Mouse (Mus musculus): ENCODE results near the gene Tnp2. TPM values are rescaled to one million over a fixed set of nuclear protein-coding genes. Genes with fewer than 3 reads are reported as not detected.
A peak's percentile ranks its signal among the peaks of the same experiment; 100 is the strongest.

The Tnp2 gene
- total RNA-seq, 1 experiment = not detected

DNA sequence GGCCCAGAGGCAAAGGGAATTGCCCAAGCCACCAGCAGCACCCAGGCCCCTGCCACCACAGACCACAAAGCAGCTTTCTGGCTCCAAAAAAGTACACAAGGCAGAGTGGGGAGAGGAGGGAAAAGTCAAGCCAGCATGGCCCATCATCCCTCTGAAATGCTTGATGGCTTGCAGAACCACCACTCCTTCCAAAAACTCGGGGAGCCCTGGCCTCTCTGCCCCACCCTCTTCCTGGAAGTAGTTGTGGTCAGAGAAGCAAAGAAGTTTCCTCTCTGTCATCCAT lies 5.4 kb downstream of the Tnp2 start:
- H3K9ac ChIP-seq (ENCODE audit: insufficient read depth, low read depth, low read length, poor library complexity, severe bottlenecking) = no peak overlapping the region

DNA sequence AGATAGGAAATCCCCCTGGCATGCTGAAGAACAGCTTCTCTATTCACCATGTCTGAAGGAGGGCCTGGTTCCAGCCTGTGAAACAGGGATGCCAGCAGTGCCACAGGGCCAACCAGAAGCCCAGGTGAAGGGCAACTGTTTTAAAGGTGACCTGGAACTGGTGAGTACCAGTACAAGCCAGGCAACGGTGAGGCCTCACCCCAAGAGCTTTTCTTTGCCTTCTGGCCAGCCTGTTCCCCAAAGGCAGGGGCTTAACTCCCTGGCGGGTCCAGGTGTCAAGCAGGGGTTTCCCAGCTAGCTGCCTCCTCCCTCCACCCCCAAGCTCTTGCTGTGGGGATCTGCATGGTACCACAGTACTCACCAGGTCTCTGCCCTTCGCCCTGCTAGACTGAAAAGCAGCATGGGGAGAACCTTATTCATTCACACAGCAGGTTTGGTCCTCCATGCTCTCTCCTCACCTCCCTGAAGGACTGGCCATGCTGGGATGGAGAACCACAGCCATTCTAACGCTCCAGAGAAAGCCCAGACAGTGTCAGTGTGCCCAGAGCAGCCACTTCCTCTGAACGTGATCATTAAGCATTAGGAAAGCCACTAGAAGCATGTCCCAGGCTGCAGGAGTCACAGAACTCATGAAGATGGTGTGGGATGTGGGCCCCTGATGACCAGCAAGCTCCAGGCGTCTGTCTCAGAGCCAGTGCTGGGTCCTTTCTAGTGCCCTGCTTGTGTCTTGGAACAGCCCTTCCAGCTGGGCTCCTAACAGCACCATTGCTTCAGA lies 5.9 kb downstream of the Tnp2 start:
- TF ChIP-seq CHD2 (IDR thresholded peaks at IDR 0.05; ENCODE audit: low read depth, low read length) (no peak), ZNF384 (IDR thresholded peaks at IDR 0.05; ENCODE audit: low read depth, low read length) (no peak), ZC3H11A (IDR thresholded peaks at IDR 0.05; ENCODE audit: borderline replicate concordance, low read depth, low read length) (no peak), MAFK (IDR thresholded peaks at IDR 0.05; ENCODE audit: insufficient read depth, low read depth, low read length) (no peak), HCFC1 (IDR thresholded peaks at IDR 0.05; ENCODE audit: borderline replicate concordance, insufficient read depth, low read length) (no peak)
- in situ Hi-C loops (cut with MboI; ENCODE audit: low sequenced_read_pairs in 2 of 2, unreplicated experiment in 2 of 2) = loop anchor here in 1 of 2 experiments (10.0 kb wide), 1 partner anchor 368 kb away; the partner anchor contains the start of gene Nubp1
- H3K9me3 ChIP-seq (ENCODE audit: control insufficient read depth, insufficient read depth, low read depth, low read length) = no peaks in the 10 kb centered on the region
- H3K36me3 ChIP-seq (ENCODE audit: control insufficient read depth, insufficient read depth, low read length, poor library complexity, severe bottlenecking) = no peaks in the 10 kb centered on the region
- no peak overlapping the region for H3K9ac ChIP-seq (ENCODE audit: insufficient read depth, low read depth, low read length, poor library complexity, severe bottlenecking)
- no peak overlapping the region for H3K27ac ChIP-seq (ENCODE audit: insufficient read depth, low read depth, low read length, poor library complexity, severe bottlenecking)
- peaks cover 7 to 12% of the 10 kb centered on the region in 2 experiments; a peak in 2 of 4 replicates for H3K4me1 ChIP-seq (ENCODE audit: control insufficient read depth in 2 of 2, insufficient read depth in 2 of 2, low read length in 2 of 2, poor library complexity in 1 of 2)
- no peak for DNase-seq (ENCODE audit: low read depth, low spot score)
- no peak overlapping the region for H3K4me3 ChIP-seq (ENCODE audit: insufficient read depth in 1 of 2, low read depth in 1 of 2, low read length in 2 of 2, poor library complexity in 1 of 2, severe bottlenecking in 1 of 2)

More for the DNA sequence above, 5.4 kb downstream of the Tnp2 start:
- no peak for DNase-seq (ENCODE audit: low read depth, low spot score)
- H3K36me3 ChIP-seq (ENCODE audit: control insufficient read depth, insufficient read depth, low read length, poor library complexity, severe bottlenecking) = no peaks in the 10 kb centered on the region
- no peak overlapping the region for H3K4me3 ChIP-seq (ENCODE audit: insufficient read depth in 1 of 2, low read depth in 1 of 2, low read length in 2 of 2, poor library complexity in 1 of 2, severe bottlenecking in 1 of 2)
- in situ Hi-C loops (cut with MboI; ENCODE audit: low sequenced_read_pairs in 2 of 2, unreplicated experiment in 2 of 2) = loop anchor here in 1 of 2 experiments (10.0 kb wide), 1 partner anchor 368 kb away; the partner anchor contains the start of gene Nubp1
- no peak overlapping the region for H3K27ac ChIP-seq (ENCODE audit: insufficient read depth, low read depth, low read length, poor library complexity, severe bottlenecking)
- H3K9me3 ChIP-seq (ENCODE audit: control insufficient read depth, insufficient read depth, low read depth, low read length) = no peaks in the 10 kb centered on the region
- TF ChIP-seq MAFK (IDR thresholded peaks at IDR 0.05; ENCODE audit: insufficient read depth, low read depth, low read length) (no peak), HCFC1 (IDR thresholded peaks at IDR 0.05; ENCODE audit: borderline replicate concordance, insufficient read depth, low read length) (no peak), CHD2 (IDR thresholded peaks at IDR 0.05; ENCODE audit: low read depth, low read length) (no peak), ZC3H11A (IDR thresholded peaks at IDR 0.05; ENCODE audit: borderline replicate concordance, low read depth, low read length) (no peak), ZNF384 (IDR thresholded peaks at IDR 0.05; ENCODE audit: low read depth, low read length) (no peak)
- peaks cover 7 to 14% of the 10 kb centered on the region in 2 experiments; a peak in 2 of 4 replicates for H3K4me1 ChIP-seq (ENCODE audit: control insufficient read depth in 2 of 2, insufficient read depth in 2 of 2, low read length in 2 of 2, poor library complexity in 1 of 2)

DNA sequence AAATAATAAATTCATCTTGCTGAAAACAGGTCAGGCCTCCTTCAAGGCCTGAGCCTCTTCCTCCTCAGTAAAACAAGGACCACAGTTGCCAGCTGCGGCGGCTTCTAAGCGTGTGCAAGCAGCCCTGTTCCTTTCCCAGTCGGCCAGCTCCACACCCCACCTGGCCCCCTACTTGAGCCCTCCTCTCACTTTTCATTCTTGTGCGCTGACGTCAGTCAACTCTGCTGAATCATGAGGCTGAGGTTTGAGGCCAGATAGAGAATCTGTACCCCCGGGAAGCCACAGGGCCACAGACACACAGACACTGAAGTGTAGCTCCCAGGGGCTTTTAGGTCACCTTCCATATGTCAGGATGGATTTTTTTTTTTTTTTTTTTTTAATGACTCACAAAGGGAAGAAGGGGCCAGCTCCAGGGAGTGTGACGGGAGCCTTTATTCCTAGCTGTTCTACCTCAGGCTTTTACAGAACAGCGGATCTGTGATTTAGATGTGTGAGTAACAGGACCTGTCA lies 6.5 kb downstream of the Tnp2 start:
- no peak overlapping the region for H3K9ac ChIP-seq (ENCODE audit: insufficient read depth, low read depth, low read length, poor library complexity, severe bottlenecking)
- no peak overlapping the region for H3K27ac ChIP-seq (ENCODE audit: insufficient read depth, low read depth, low read length, poor library complexity, severe bottlenecking)
- no peak for DNase-seq (ENCODE audit: low read depth, low spot score)
- H3K4me3 ChIP-seq (ENCODE audit: insufficient read depth in 1 of 2, low read depth in 1 of 2, low read length in 2 of 2, poor library complexity in 1 of 2, severe bottlenecking in 1 of 2) = no peak overlapping the region
- in situ Hi-C loops (cut with MboI; ENCODE audit: low sequenced_read_pairs in 2 of 2, unreplicated experiment in 2 of 2) = loop anchor here in 1 of 2 experiments (10.0 kb wide), 1 partner anchor 367 kb away; the partner anchor contains the start of gene Nubp1
- no peaks in the 10 kb centered on the region for H3K36me3 ChIP-seq (ENCODE audit: control insufficient read depth, insufficient read depth, low read length, poor library complexity, severe bottlenecking)
- TF ChIP-seq MAFK (IDR thresholded peaks at IDR 0.05; ENCODE audit: insufficient read depth, low read depth, low read length) = no peak
- TF ChIP-seq ZNF384 (IDR thresholded peaks at IDR 0.05; ENCODE audit: low read depth, low read length) = 0 out of 2 replicates have a peak, but pooled peaks have one; percentile 33
- H3K4me1 ChIP-seq (ENCODE audit: control insufficient read depth in 2 of 2, insufficient read depth in 2 of 2, low read length in 2 of 2, poor library complexity in 1 of 2) = peaks cover 5 to 9% of the 10 kb centered on the region in 2 experiments; a peak in 2 of 4 replicates
- no peaks in the 10 kb centered on the region for H3K9me3 ChIP-seq (ENCODE audit: control insufficient read depth, insufficient read depth, low read depth, low read length)

DNA sequence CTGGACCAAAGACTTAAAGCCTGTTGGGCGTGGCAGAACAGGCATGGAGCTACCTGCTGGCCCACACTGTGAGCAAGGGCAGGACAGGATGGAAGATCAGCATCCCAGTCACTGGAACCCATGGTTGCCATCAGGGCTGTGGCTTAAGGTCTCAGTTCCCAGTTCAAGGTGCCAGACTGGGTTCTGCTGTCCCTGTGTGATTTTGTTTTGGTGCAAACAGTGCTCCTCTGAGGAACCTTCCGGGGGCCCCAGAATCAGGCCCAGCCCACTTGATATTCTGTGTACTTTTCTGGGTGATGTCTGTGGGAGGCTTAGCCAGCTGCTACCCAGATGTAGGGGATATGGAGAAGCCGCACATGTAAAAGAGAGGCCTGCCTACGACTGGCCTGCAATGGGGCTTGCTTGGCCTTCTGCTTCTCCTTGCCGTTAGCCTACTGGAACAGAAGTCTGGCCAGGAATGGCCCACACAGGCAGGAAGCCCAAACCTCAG lies 7.8 kb downstream of the Tnp2 start:
- Histone ChIP-seq H3K9ac (ENCODE audit: insufficient read depth, low read depth, low read length, poor library complexity, severe bottlenecking) (no peak overlapping the region), H3K4me1 (ENCODE audit: control insufficient read depth in 2 of 2, insufficient read depth in 2 of 2, low read length in 2 of 2, poor library complexity in 1 of 2) (peaks cover 0 to 4% of the 10 kb centered on the region in 2 experiments; a peak in 1 of 4 replicates), H3K4me3 (ENCODE audit: insufficient read depth in 1 of 2, low read depth in 1 of 2, low read length in 2 of 2, poor library complexity in 1 of 2, severe bottlenecking in 1 of 2) (no peak overlapping the region), H3K36me3 (ENCODE audit: control insufficient read depth, insufficient read depth, low read length, poor library complexity, severe bottlenecking) (no peaks in the 10 kb centered on the region), H3K9me3 (ENCODE audit: control insufficient read depth, insufficient read depth, low read depth, low read length) (no peaks in the 10 kb centered on the region), H3K27ac (ENCODE audit: insufficient read depth, low read depth, low read length, poor library complexity, severe bottlenecking) (no peak overlapping the region)
- DNase-seq (ENCODE audit: low read depth, low spot score) = no peak
- in situ Hi-C loops (cut with MboI; ENCODE audit: low sequenced_read_pairs in 2 of 2, unreplicated experiment in 2 of 2) = loop anchor here in 1 of 2 experiments (10.0 kb wide), 1 partner anchor 366 kb away; the partner anchor contains the start of gene Nubp1
- TF ChIP-seq CHD2 (IDR thresholded peaks at IDR 0.05; ENCODE audit: low read depth, low read length) (no peak), ZNF384 (IDR thresholded peaks at IDR 0.05; ENCODE audit: low read depth, low read length) (no peak), HCFC1 (IDR thresholded peaks at IDR 0.05; ENCODE audit: borderline replicate concordance, insufficient read depth, low read length) (no peak), ZC3H11A (IDR thresholded peaks at IDR 0.05; ENCODE audit: borderline replicate concordance, low read depth, low read length) (no peak), MAFK (IDR thresholded peaks at IDR 0.05; ENCODE audit: insufficient read depth, low read depth, low read length) (no peak)
